7 mouse cellular contexts compared by ENCODE assay signal in genomic region chr15:26308629-26309230, GRCm38 (mm10). TPM values are rescaled to one million over a fixed set of nuclear protein-coding genes. Genes with fewer than 3 reads are reported as not detected.
DNase-seq lines count a peak whose midpoint lies in the region; ATAC-seq lines count a peak whose summit lies in the region.

Gene March11, plus strand, starts transcription at chr15:26309048.

- no peaks in the 10 kb centered on the region for H3K9me3 ChIP-seq in heart, embryonic 16.5 days (replicated peaks; ENCODE audit: control insufficient read depth, low read length)
- H3K9me3 ChIP-seq in midbrain, embryonic 13.5 days, result no peaks in the 10 kb centered on the region

- peaks cover 16% of the 10 kb centered on the region for H3K27me3 ChIP-seq in heart, embryonic 16.5 days (ENCODE audit: control insufficient read depth, insufficient read depth, low read length)
- H3K27me3 ChIP-seq in midbrain, embryonic 13.5 days, result no peaks in the 10 kb centered on the region

- ATAC-seq in heart, embryonic 16.5 days (replicated peaks; ENCODE audit: extremely low read depth, insufficient read depth, low FRiP score), result peak; percentile 68; the same call in 1 of the 2 replicates
- peak; percentile 97 for ATAC-seq in midbrain, embryonic 13.5 days

- WGBS in heart, embryonic 16.5 days, result under 1% methylated on average over 55 of the region's 56 CpGs
- WGBS in midbrain, embryonic 13.5 days, result under 1% methylated on average over 55 of the region's 56 CpGs

- peak; percentile 81 for DNase-seq in ES-CJ7 (ENCODE audit: low read depth, low spot score)
- peak; percentile 18 to 73 for DNase-seq in adrenal gland, adult (ENCODE audit: inconsistent age in 2 of 2, low spot score in 1 of 2)
- DNase-seq in embryo, embryonic 11 days, result peak; percentile 83
- DNase-seq in layer of hippocampus, postnatal 36 days, result peak; percentile 82
- DNase-seq in telencephalon, adult 2 months (ENCODE audit: low read depth, low spot score), result peak; percentile 78

- no peaks in the 10 kb centered on the region; the same call in 1 of the 2 replicates for H3K4me1 ChIP-seq in heart, embryonic 16.5 days (ENCODE audit: control insufficient read depth, insufficient read depth, low read length)
- peaks cover 6% of the 10 kb centered on the region; the same call in 1 of the 2 replicates for H3K4me1 ChIP-seq in midbrain, embryonic 13.5 days (replicated peaks)

- no peak within 1 kb of the TSS for H3K9ac ChIP-seq in heart, embryonic 16.5 days (ENCODE audit: low read length)
- H3K9ac ChIP-seq in midbrain, embryonic 13.5 days (replicated peaks), result peak within 1 kb of the TSS; percentile 80

- no peak within 1 kb of the TSS for H3K27ac ChIP-seq in heart, embryonic 16.5 days (ENCODE audit: low read length)
- peak within 1 kb of the TSS; percentile 92 for H3K27ac ChIP-seq in midbrain, embryonic 13.5 days

- H3K4me2 ChIP-seq in heart, embryonic 16.5 days (ENCODE audit: low read depth, low read length), result peak within 1 kb of the TSS; percentile 96
- peak within 1 kb of the TSS; percentile 70 for H3K4me2 ChIP-seq in midbrain, embryonic 13.5 days (replicated peaks)

- peak within 1 kb of the TSS; percentile 62 for H3K4me3 ChIP-seq in heart, embryonic 16.5 days (ENCODE audit: low read length)
- peak within 1 kb of the TSS; percentile 72 for H3K4me3 ChIP-seq in midbrain, embryonic 13.5 days (replicated peaks)

- no peaks in the 10 kb centered on the region for H3K36me3 ChIP-seq in heart, embryonic 16.5 days (ENCODE audit: control insufficient read depth, insufficient read depth)
- H3K36me3 ChIP-seq in midbrain, embryonic 13.5 days, result no peaks in the 10 kb centered on the region

RNA-seq across cellular contexts. Expression of gene March11, which starts in this region (rescaled TPM):
- polyA plus RNA-seq in heart, embryonic 16.5 days (2015; fragmentation: Nextera tagmentation; extraction: Ambion mirVana), result 0.15 and 0.34 TPM in 2 replicates
- total RNA-seq in layer of hippocampus, postnatal 36 days (2021), result 1 to 10 TPM; 7.4 to 9.1 TPM
- 4.0 and 5.1 TPM in 2 replicates for polyA plus RNA-seq in midbrain, embryonic 13.5 days (2015; fragmentation: Nextera tagmentation; extraction: Ambion mirVana)

Comparison
In these comparisons a context has a peak if more than half of its experiments do, and no peak if none do; other contexts are left out.
1. Peak in ATAC-seq, H3K4me3 ChIP-seq and H3K4me2 ChIP-seq in heart, embryonic 16.5 days; RNA of the gene not detected or under 1 TPM.